Mouse (Mus musculus) testis, adult 10 weeks (tissue): ENCODE results near the gene Dlx5. TPM values are rescaled to one million over a fixed set of nuclear protein-coding genes. Genes with fewer than 3 reads are reported as not detected.

Source experiments
- polyA plus RNA-seq: library from polyadenylated mRNA; stranded (reverse); fragments of 350-450 nt; fragmentation: Illumina TruSeq; extraction: RNeasy Lipid Tissue Mini Kit (QIAGEN cat#74804); gene quantifications from one replicate; pipeline ENCODE4 v1.2.3, GENCODE M21; 2014; ENCODE audit warnings: low read depth, low replicate concordance

The Dlx5 gene
- 1.2 TPM for polyA plus RNA-seq

GRCm38 (mm10) chr6:6881638-6882190 lies at the start of gene Dlx5:
TSS of gene Dlx5 (minus strand) at chr6:6882085.

GRCm38 (mm10) chr6:6863160-6863870 lies 18.6 kb downstream of the Dlx5 start, which contains the start of gene Dlx6:
TSS of gene Dlx6 (plus strand) at chr6:6863334.

Other genes starting within 250 kb of the Dlx5 start
- gene Dlx6, start 18.8 kb downstream of the Dlx5 start, polyA plus RNA-seq, result 6.0 TPM
- gene Sdhaf3, start 73.9 kb upstream of the Dlx5 start, polyA plus RNA-seq, result 5.9 TPM